Mouse (Mus musculus): ENCODE measurements at regions not wholly inside any gene's neighbourhood (a gene's known extent, or its start where the extent isn't known, plus 50 kb on each side); places are given as distances from the start of the nearest gene placed in this dataset.

GRCm38 (mm10) chr1:184559543-184559942 lies 172.9 kb downstream of the Hlx start:
- TF ChIP-seq MAFK (IDR thresholded peaks at IDR 0.05; ENCODE audit: insufficient read depth, low read depth, low read length) (no peak), ZNF384 (IDR thresholded peaks at IDR 0.05; ENCODE audit: low read depth, low read length) (no peak)
